Mouse (Mus musculus): ENCODE data around the gene Fam196b. TPM values are rescaled to one million over a fixed set of nuclear protein-coding genes. Genes with fewer than 3 reads are reported as not detected.
A peak's percentile ranks its signal among the peaks of the same experiment; 100 is the strongest.

Gene Fam196b
- polyA plus RNA-seq, 1 experiment from 2014 or later: 2.5 TPM

DNA sequence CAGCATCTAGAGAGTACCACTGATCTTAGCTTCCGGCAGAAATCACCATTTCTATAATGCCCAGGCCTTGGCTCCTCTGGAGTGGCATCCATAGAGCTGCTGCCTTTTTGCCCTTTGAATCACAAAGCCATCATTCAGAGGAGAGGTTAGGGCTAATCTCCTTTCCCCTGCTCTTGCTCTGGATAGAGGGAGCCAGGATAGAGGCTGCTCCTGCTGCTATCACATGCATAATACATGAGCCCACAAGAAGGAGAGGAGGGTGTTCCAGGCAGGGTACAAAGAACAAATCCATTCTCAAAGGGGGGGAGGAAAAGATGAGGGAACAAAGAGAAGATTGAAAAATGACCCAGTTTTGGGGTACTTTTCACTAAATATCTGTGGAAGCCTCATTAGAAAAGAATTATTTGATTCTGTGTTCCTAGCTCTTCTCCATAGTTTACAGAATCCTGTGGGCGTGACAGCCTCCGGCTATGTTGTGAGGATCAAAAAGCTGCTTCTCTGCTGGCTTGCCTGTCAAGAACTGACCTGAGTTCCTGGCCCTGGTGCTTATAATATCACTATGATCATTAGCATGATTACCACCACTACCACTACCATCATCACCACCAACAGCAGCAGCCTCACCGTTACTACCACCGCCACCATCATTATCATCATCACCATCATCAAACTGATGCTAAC lies 16.8 kb upstream of the Fam196b start:
- H3K27me3 ChIP-seq (replicated peaks; ENCODE audit: control insufficient read depth, insufficient read depth, low read length): no peaks in the 10 kb centered on the region
- H3K36me3 ChIP-seq (ENCODE audit: control insufficient read depth, insufficient read depth): no peaks in the 10 kb centered on the region
- 29% methylated on average over 5 of the region's 5 CpGs for WGBS
- no peaks in the 10 kb centered on the region for H3K9me3 ChIP-seq (ENCODE audit: control insufficient read depth, low read length)
- peak; percentile 85 for ATAC-seq
- no peak overlapping the region for H3K4me3 ChIP-seq (replicated peaks; ENCODE audit: low read length)
- H3K9ac ChIP-seq (replicated peaks; ENCODE audit: low read depth, low read length): no peak overlapping the region
- H3K27ac ChIP-seq (ENCODE audit: low read length): no peak overlapping the region
- no peak overlapping the region for H3K4me2 ChIP-seq (ENCODE audit: low read length)
- peaks cover 8% of the 10 kb centered on the region for H3K4me1 ChIP-seq (replicated peaks; ENCODE audit: control insufficient read depth, insufficient read depth, low read length)

DNA sequence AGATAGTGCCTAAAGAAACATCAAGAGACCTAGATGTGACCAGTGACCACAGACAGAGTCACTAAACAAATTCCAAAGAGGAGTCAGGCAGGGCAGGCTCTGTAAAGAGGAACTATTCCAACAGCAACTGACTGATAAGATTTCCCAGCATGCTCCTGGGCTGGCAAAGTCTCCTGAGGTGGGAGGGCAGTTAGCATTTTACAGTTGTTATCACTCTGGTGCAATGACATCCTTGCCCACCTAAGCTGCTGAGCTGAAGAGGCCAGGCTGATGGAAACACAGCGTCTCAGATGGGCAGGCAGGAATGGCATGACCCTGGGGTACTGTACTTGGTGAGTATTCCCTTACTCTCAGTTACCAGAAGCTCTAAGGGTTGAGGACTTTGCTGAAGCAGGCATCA lies 15.1 kb upstream of the Fam196b start:
- no peaks in the 10 kb centered on the region for H3K27me3 ChIP-seq (replicated peaks; ENCODE audit: control insufficient read depth, insufficient read depth, low read length)
- no peak overlapping the region for H3K9ac ChIP-seq (replicated peaks; ENCODE audit: low read depth, low read length)
- WGBS: 96% methylated on average over 1 of the region's 1 CpGs
- ATAC-seq: no peak
- no peak overlapping the region for H3K27ac ChIP-seq (ENCODE audit: low read length)
- no peaks in the 10 kb centered on the region for H3K9me3 ChIP-seq (ENCODE audit: control insufficient read depth, low read length)
- peaks cover 8% of the 10 kb centered on the region for H3K4me1 ChIP-seq (replicated peaks; ENCODE audit: control insufficient read depth, insufficient read depth, low read length)
- H3K4me2 ChIP-seq (ENCODE audit: low read length): no peak overlapping the region
- H3K4me3 ChIP-seq (replicated peaks; ENCODE audit: low read length): no peak overlapping the region
- no peaks in the 10 kb centered on the region for H3K36me3 ChIP-seq (ENCODE audit: control insufficient read depth, insufficient read depth)

DNA sequence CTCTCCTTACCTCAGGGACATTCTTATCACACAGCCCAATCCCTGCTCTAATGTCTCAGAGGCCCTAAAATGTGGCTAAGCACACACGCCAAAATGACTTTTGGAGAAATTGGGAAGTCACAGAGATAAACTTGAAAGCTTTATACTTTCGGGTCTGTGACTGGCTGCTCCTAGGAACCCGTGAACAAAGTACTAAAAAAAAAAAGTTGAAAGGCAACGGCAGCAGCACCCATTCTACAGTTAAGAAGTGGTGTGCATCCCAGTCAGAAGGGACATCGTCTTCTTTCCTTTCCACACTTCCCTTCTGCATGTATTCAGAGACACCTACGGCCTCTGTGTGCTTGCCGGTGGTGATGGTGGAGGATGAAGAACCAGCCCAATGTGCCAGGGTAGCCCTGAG lies 14.6 kb upstream of the Fam196b start:
- 93% methylated on average over 7 of the region's 7 CpGs for WGBS
- no peak overlapping the region for H3K4me3 ChIP-seq (replicated peaks; ENCODE audit: low read length)
- H3K4me1 ChIP-seq (replicated peaks; ENCODE audit: control insufficient read depth, insufficient read depth, low read length): peaks cover 8% of the 10 kb centered on the region
- no peak overlapping the region for H3K27ac ChIP-seq (ENCODE audit: low read length)
- no peak overlapping the region for H3K4me2 ChIP-seq (ENCODE audit: low read length)
- no peaks in the 10 kb centered on the region for H3K36me3 ChIP-seq (ENCODE audit: control insufficient read depth, insufficient read depth)
- H3K9ac ChIP-seq (replicated peaks; ENCODE audit: low read depth, low read length): no peak overlapping the region
- no peak for ATAC-seq
- H3K9me3 ChIP-seq (ENCODE audit: control insufficient read depth, low read length): no peaks in the 10 kb centered on the region
- H3K27me3 ChIP-seq (replicated peaks; ENCODE audit: control insufficient read depth, insufficient read depth, low read length): no peaks in the 10 kb centered on the region

DNA sequence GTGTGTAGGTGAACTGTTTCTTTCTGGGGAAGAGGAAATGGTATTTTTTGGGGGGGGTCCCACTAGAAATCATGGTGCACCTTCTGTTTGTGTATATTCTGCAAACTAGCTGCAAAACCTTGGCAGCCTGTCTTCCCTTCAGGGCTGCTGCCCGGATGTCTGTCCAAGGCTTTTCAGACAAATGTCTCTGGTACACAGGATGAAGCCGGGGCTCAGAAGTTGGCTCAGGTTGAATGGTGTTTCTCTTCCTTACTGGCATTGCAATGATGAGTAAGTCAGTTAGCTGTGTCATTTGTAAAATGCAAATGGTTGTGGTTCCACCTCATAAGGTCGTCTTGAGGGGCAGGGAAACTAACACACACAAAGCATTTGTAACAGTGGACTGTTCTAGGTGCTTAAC lies 8.4 kb upstream of the Fam196b start:
- Histone ChIP-seq H3K9ac (replicated peaks; ENCODE audit: low read depth, low read length) (no peak overlapping the region), H3K27me3 (replicated peaks; ENCODE audit: control insufficient read depth, insufficient read depth, low read length) (no peaks in the 10 kb centered on the region), H3K9me3 (ENCODE audit: control insufficient read depth, low read length) (no peaks in the 10 kb centered on the region), H3K27ac (ENCODE audit: low read length) (no peak overlapping the region), H3K4me1 (replicated peaks; ENCODE audit: control insufficient read depth, insufficient read depth, low read length) (no peaks in the 10 kb centered on the region), H3K36me3 (ENCODE audit: control insufficient read depth, insufficient read depth) (no peaks in the 10 kb centered on the region), H3K4me3 (replicated peaks; ENCODE audit: low read length) (no peak overlapping the region), H3K4me2 (ENCODE audit: low read length) (no peak overlapping the region)
- ATAC-seq: no peak
- 71% methylated on average over 3 of the region's 3 CpGs for WGBS

DNA sequence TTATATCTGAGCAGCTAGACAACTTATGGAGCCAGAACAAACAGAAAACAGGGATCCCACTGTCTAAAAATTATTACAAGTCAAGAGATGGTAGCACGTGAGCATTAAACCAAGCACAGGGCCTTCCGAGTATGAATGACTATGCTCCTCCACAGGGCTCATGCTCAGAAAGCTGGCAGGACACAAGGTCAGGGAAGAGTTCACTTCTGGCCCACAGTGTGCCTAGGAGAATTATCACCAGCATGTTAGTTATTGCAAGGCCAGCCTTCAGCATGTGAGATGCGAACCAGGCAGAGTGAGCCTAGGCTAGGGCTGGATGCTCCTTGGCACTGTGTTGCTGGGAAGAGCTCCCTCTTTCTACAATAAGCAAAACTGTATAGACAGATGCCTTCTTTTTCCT lies 5.9 kb upstream of the Fam196b start:
- no peak overlapping the region for H3K9ac ChIP-seq (replicated peaks; ENCODE audit: low read depth, low read length)

DNA sequence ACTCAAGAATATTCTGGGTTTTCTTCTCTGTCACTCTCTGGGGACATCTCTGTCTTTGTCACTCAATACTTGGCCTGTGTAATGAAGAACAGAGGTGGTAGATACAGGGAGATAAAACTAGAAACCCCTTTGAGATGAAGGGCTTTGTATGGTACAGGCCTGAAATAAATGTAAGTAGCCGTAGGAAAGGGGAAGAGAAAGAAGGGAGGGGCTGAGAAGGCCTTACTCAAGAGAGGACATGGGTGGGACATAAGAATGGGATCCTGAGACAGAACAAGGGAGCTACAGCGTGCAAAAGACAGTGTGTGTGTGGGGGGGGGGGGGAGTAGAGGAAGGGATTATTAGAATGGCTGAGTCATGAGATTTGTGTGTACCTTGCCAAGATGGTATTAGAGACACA lies 5.3 kb upstream of the Fam196b start:
- ATAC-seq: no peak

More for the DNA sequence above, 5.9 kb upstream of the Fam196b start:
- 94% methylated on average over 3 of the region's 3 CpGs for WGBS
- Histone ChIP-seq H3K9me3 (ENCODE audit: control insufficient read depth, low read length) (no peaks in the 10 kb centered on the region), H3K27ac (ENCODE audit: low read length) (no peak overlapping the region), H3K4me2 (ENCODE audit: low read length) (no peak overlapping the region), H3K4me1 (replicated peaks; ENCODE audit: control insufficient read depth, insufficient read depth, low read length) (no peaks in the 10 kb centered on the region), H3K36me3 (ENCODE audit: control insufficient read depth, insufficient read depth) (no peaks in the 10 kb centered on the region), H3K27me3 (replicated peaks; ENCODE audit: control insufficient read depth, insufficient read depth, low read length) (no peaks in the 10 kb centered on the region), H3K4me3 (replicated peaks; ENCODE audit: low read length) (no peak overlapping the region)
- ATAC-seq: no peak

DNA sequence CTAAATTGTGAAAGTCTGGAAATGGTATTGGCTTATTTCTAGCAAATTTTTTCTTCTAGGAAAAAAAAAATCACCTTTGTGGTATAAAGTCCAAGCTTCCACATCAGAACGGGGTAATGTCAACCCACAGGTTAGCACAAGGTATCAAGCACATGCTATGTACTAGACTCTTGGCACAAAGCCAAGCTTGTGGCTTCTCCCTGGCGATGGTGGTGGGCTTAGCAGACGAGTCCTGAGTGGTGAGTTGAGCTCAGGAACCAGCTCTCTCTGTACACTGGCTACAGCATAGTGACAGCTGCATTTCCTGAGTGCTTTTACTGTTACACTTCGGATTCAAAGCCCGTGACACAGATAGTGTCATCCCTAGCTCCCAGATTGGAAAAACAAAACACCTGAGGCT lies 2.9 kb upstream of the Fam196b start:
- H3K4me2 ChIP-seq (ENCODE audit: low read length): no peak overlapping the region
- no peaks in the 10 kb centered on the region for H3K36me3 ChIP-seq (ENCODE audit: control insufficient read depth, insufficient read depth)
- peaks cover 12% of the 10 kb centered on the region for H3K4me1 ChIP-seq (replicated peaks; ENCODE audit: control insufficient read depth, insufficient read depth, low read length)
- H3K27ac ChIP-seq (ENCODE audit: low read length): no peak overlapping the region
- H3K4me3 ChIP-seq (replicated peaks; ENCODE audit: low read length): no peak overlapping the region
- H3K9ac ChIP-seq (replicated peaks; ENCODE audit: low read depth, low read length): no peak overlapping the region
- WGBS: 67% methylated on average over 5 of the region's 5 CpGs
- H3K9me3 ChIP-seq (ENCODE audit: control insufficient read depth, low read length): no peaks in the 10 kb centered on the region
- no peak for ATAC-seq
- no peaks in the 10 kb centered on the region for H3K27me3 ChIP-seq (replicated peaks; ENCODE audit: control insufficient read depth, insufficient read depth, low read length)

More for the DNA sequence above, 5.3 kb upstream of the Fam196b start:
- no peak overlapping the region for H3K4me2 ChIP-seq (ENCODE audit: low read length)
- H3K4me1 ChIP-seq (replicated peaks; ENCODE audit: control insufficient read depth, insufficient read depth, low read length): no peaks in the 10 kb centered on the region
- H3K27me3 ChIP-seq (replicated peaks; ENCODE audit: control insufficient read depth, insufficient read depth, low read length): no peaks in the 10 kb centered on the region
- no peak overlapping the region for H3K9ac ChIP-seq (replicated peaks; ENCODE audit: low read depth, low read length)
- H3K27ac ChIP-seq (ENCODE audit: low read length): no peak overlapping the region
- no peaks in the 10 kb centered on the region for H3K36me3 ChIP-seq (ENCODE audit: control insufficient read depth, insufficient read depth)
- H3K9me3 ChIP-seq (ENCODE audit: control insufficient read depth, low read length): no peaks in the 10 kb centered on the region
- 60% methylated on average over 2 of the region's 2 CpGs for WGBS
- H3K4me3 ChIP-seq (replicated peaks; ENCODE audit: low read length): no peak overlapping the region

DNA sequence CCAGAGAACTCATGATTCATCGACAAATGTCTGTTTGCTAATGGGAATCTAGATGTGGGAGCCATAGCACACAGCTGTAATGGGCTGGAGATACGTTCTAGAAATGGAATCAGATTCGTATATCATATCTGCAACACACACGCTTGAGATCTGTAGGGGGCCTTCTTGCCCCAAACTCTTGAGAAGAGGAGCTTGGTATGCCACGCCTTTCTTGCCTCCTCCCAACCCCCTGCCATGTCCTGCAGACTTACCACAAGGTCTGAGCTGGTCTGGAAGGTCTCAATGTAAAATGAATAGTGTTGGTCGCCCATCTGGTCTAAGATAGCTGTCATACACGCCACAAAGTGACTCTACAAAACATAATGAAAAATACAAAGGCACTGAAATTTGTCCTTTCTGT lies 2.4 kb upstream of the Fam196b start:
- no peak overlapping the region for H3K27ac ChIP-seq (ENCODE audit: low read length)
- no peak overlapping the region for H3K4me2 ChIP-seq (ENCODE audit: low read length)
- no peak overlapping the region for H3K9ac ChIP-seq (replicated peaks; ENCODE audit: low read depth, low read length)
- no peak overlapping the region for H3K4me3 ChIP-seq (replicated peaks; ENCODE audit: low read length)
- H3K36me3 ChIP-seq (ENCODE audit: control insufficient read depth, insufficient read depth): no peaks in the 10 kb centered on the region
- H3K27me3 ChIP-seq (replicated peaks; ENCODE audit: control insufficient read depth, insufficient read depth, low read length): no peaks in the 10 kb centered on the region
- H3K9me3 ChIP-seq (ENCODE audit: control insufficient read depth, low read length): no peaks in the 10 kb centered on the region
- 86% methylated on average over 7 of the region's 7 CpGs for WGBS
- peaks cover 17% of the 10 kb centered on the region for H3K4me1 ChIP-seq (replicated peaks; ENCODE audit: control insufficient read depth, insufficient read depth, low read length)
- ATAC-seq: no peak

DNA sequence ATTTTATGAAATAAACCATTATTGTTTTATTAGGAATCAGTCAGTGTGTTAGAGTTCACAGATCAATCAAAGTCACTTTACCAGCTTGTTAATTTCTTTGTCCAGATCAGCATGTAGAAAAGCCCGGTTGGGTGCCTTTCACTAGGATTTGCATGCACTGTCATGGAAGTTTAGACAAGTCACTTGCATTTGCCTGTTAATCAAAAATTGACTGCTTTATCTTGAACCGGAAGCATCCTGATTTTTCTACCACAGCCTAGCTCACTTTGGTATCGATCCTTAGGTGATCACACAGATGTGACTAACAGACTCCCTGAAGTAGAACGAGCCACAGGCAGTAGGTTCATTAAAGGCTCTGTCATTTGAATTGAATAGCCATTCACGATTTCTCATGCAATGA lies 761 bp downstream of the Fam196b start:
- 5% methylated on average over 5 of the region's 5 CpGs for WGBS
- Histone ChIP-seq H3K4me2 (ENCODE audit: low read length) (peak overlapping the region; percentile 76), H3K4me1 (replicated peaks; ENCODE audit: control insufficient read depth, insufficient read depth, low read length) (peaks cover 20% of the 10 kb centered on the region), H3K9ac (replicated peaks; ENCODE audit: low read depth, low read length) (no peak overlapping the region; the same call in 1 of the 2 replicates), H3K27ac (ENCODE audit: low read length) (no peak overlapping the region), H3K27me3 (replicated peaks; ENCODE audit: control insufficient read depth, insufficient read depth, low read length) (no peaks in the 10 kb centered on the region), H3K36me3 (ENCODE audit: control insufficient read depth, insufficient read depth) (no peaks in the 10 kb centered on the region), H3K9me3 (ENCODE audit: control insufficient read depth, low read length) (no peaks in the 10 kb centered on the region), H3K4me3 (replicated peaks; ENCODE audit: low read length) (peak overlapping the region; percentile 52)
- ATAC-seq: no peak

DNA sequence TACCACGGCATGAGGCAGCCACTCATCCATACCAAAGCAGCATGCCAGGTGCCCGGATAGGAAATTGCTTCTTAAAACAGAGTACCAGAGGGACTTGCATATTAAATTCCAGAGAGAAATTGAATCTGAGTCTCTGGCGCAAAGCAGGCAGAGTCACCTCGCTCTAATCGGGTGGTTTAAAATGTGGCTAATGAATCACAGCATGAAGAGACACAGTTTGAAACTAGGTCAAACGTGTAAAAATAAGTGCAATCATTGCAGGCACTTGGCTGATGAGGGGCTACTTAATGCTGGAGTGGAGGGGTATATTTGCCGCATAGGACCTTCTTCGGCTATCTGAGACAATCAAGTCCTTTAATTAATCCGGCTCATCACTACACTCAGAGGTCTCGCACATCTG lies 1.6 kb downstream of the Fam196b start:
- no peak for ATAC-seq
- peak overlapping the region; percentile 52 for H3K4me3 ChIP-seq (replicated peaks; ENCODE audit: low read length)
- H3K4me2 ChIP-seq (ENCODE audit: low read length): peak overlapping the region; percentile 76
- H3K4me1 ChIP-seq (replicated peaks; ENCODE audit: control insufficient read depth, insufficient read depth, low read length): peaks cover 20% of the 10 kb centered on the region
- no peak overlapping the region for H3K27ac ChIP-seq (ENCODE audit: low read length)
- H3K36me3 ChIP-seq (ENCODE audit: control insufficient read depth, insufficient read depth): no peaks in the 10 kb centered on the region
- H3K9ac ChIP-seq (replicated peaks; ENCODE audit: low read depth, low read length): no peak overlapping the region
- H3K27me3 ChIP-seq (replicated peaks; ENCODE audit: control insufficient read depth, insufficient read depth, low read length): no peaks in the 10 kb centered on the region
- WGBS: 37% methylated on average over 10 of the region's 10 CpGs
- H3K9me3 ChIP-seq (ENCODE audit: control insufficient read depth, low read length): no peaks in the 10 kb centered on the region
